Mouse (Mus musculus) ES-E14 (cell line): ENCODE measurements around the gene Abcg1.

ENCODE experiments used
- CHD2 ChIP-seq: IDR thresholded peaks from 2 replicates; pipeline ENCODE4 v1.6.1; 2014; ENCODE audit warnings: mild to moderate bottlenecking, low read depth, low read length, inconsistent platforms
- HCFC1 ChIP-seq: IDR thresholded peaks from 2 replicates; pipeline ENCODE4 v1.6.1; 2012; ENCODE audit warnings: low read length, inconsistent platforms, borderline replicate concordance; ENCODE audit not compliant: insufficient read depth
- MAFK ChIP-seq: IDR thresholded peaks from 2 replicates; pipeline ENCODE4 v1.6.1; 2014; ENCODE audit warnings: mild to moderate bottlenecking, low read depth, low read length, inconsistent platforms; ENCODE audit not compliant: insufficient read depth
- ZC3H11A ChIP-seq: IDR thresholded peaks from 2 replicates; pipeline ENCODE4 v1.6.1; 2012; ENCODE audit warnings: low read depth, mild to moderate bottlenecking, inconsistent platforms, low read length, borderline replicate concordance

- TF ChIP-seq ZC3H11A (no peak), CHD2 (no peak), HCFC1 (no peak), MAFK (no peak)
These were observed 22.7 kb upstream of the Abcg1 start for GRCm38 (mm10) chr17:31034674-31035356.
